Mouse (Mus musculus) CH12.LX (cell line): ENCODE measurements around the gene Pbx1. TPM values are rescaled to one million over a fixed set of nuclear protein-coding genes. Genes with fewer than 3 reads are reported as not detected.

Experiments used
- DNase-seq: peaks from one replicate; pipeline ENCODE4 v3.0.0-alpha.2; 2013; ENCODE audit errors: extremely low read depth
- H3K27ac ChIP-seq: 2 replicates; pipeline ENCODE4 v1.5.1; 2012; ENCODE audit warnings: low read depth, mild to moderate bottlenecking, control low read depth, moderate library complexity; ENCODE audit not compliant: insufficient read depth
- H3K27me3 ChIP-seq: replicated peaks from 2 replicates; pipeline ENCODE3; 2012; ENCODE audit warnings: inconsistent platforms
- H3K36me3 ChIP-seq, 2 experiments: replicated peaks in 1 of 2; 2 replicates each; pipeline versions ENCODE3 to v1.6.1; 2012; ENCODE audit warnings: inconsistent platforms in 1 of 2, low read length in 1 of 2, mild to moderate bottlenecking in 1 of 2, mixed read lengths in 1 of 2, moderate library complexity in 1 of 2; ENCODE audit not compliant: control insufficient read depth in 1 of 2, insufficient read depth in 1 of 2
- H3K4me1 ChIP-seq, 2 experiments: 2 replicates each; pipeline ENCODE4 v1.6.1; 2012; ENCODE audit warnings: inconsistent platforms in 1 of 2, moderate library complexity in 1 of 2; ENCODE audit not compliant: insufficient read depth in 2 of 2, control insufficient read depth in 1 of 2
- H3K4me2 ChIP-seq: 2 replicates; pipeline ENCODE4 v1.6.1; 2012; ENCODE audit warnings: low read depth, mild to moderate bottlenecking, control low read depth; ENCODE audit not compliant: poor library complexity, insufficient read depth, severe bottlenecking
- H3K4me3 ChIP-seq, 3 experiments: fragments of 150-350 bp in 1 of 3; sonication (generic) in 1 of 3; replicated peaks in 1 of 3; 2 replicates each; pipeline versions ENCODE3 to v1.5.1; 2011 to 2012; ENCODE audit warnings: low read depth in 2 of 3, low read length in 2 of 3, mild to moderate bottlenecking in 2 of 3, moderate library complexity in 2 of 3, control low read depth in 1 of 3, improper control_type of control experiment in 1 of 3, inconsistent platforms in 1 of 3, mixed read lengths in 1 of 3; ENCODE audit not compliant: poor library complexity in 1 of 3
- H3K79me2 ChIP-seq: replicated peaks from 2 replicates; pipeline ENCODE4 v1.6.1; 2012; ENCODE audit warnings: mild to moderate bottlenecking, moderate library complexity; ENCODE audit not compliant: control insufficient read depth, poor library complexity, insufficient read depth, severe bottlenecking; ENCODE audit errors: extremely low read depth
- H3K9ac ChIP-seq: 2 replicates; pipeline ENCODE4 v1.6.1; 2012; ENCODE audit warnings: low read depth, mild to moderate bottlenecking, control low read depth, moderate library complexity; ENCODE audit not compliant: insufficient read depth
- H3K9me3 ChIP-seq: replicated peaks from 2 replicates; pipeline ENCODE3; 2012; ENCODE audit warnings: low read length, inconsistent platforms, mixed read lengths
- BHLHE40 ChIP-seq: IDR thresholded peaks from 2 replicates; pipeline ENCODE4 v1.6.1; 2011; ENCODE audit warnings: mild to moderate bottlenecking, low read depth, low read length, improper control_type of control experiment
- CHD1 ChIP-seq: IDR thresholded peaks from 2 replicates; pipeline ENCODE4 v1.6.1; 2012; ENCODE audit warnings: low read depth, low read length, improper control_type of control experiment, inconsistent platforms
- CHD2 ChIP-seq: IDR thresholded peaks from 2 replicates; pipeline ENCODE4 v1.6.1; 2011; ENCODE audit warnings: low read length, improper control_type of control experiment
- CTCF ChIP-seq, 2 experiments: IDR thresholded peaks in 1 of 2; conservative IDR thresholded peaks in 1 of 2; 2 replicates each; pipeline ENCODE4 v1.5.1; 2011 to 2012; ENCODE audit warnings: low read depth in 2 of 2, low read length in 2 of 2, improper control_type of control experiment in 1 of 2, inconsistent platforms in 1 of 2, mild to moderate bottlenecking in 1 of 2, moderate library complexity in 1 of 2
- E2F4 ChIP-seq: IDR thresholded peaks from 2 replicates; pipeline ENCODE4 v1.6.1; 2011; ENCODE audit warnings: low read depth, low read length, improper control_type of control experiment; ENCODE audit not compliant: insufficient replicate concordance
- EP300 ChIP-seq: IDR thresholded peaks from 2 replicates; pipeline ENCODE4 v1.6.1; 2011; ENCODE audit warnings: low read length, improper control_type of control experiment
- GABPA ChIP-seq: IDR thresholded peaks from 2 replicates; pipeline ENCODE4 v1.6.1; 2012; ENCODE audit warnings: low read depth, low read length, improper control_type of control experiment, inconsistent platforms; ENCODE audit not compliant: insufficient replicate concordance
- HCFC1 ChIP-seq: IDR thresholded peaks from 2 replicates; pipeline ENCODE4 v1.6.1; 2012; ENCODE audit warnings: low read depth, mild to moderate bottlenecking, inconsistent platforms, low read length, improper control_type of control experiment
- IRF4 ChIP-seq: IDR thresholded peaks from 2 replicates; pipeline ENCODE4 v1.6.1; 2014; ENCODE audit warnings: low read depth, mild to moderate bottlenecking, inconsistent platforms, low read length, improper control_type of control experiment
- JUND ChIP-seq: conservative IDR thresholded peaks from 2 replicates; pipeline ENCODE4 v1.6.1; 2011; ENCODE audit warnings: low read depth, low read length, improper control_type of control experiment
- MAFK ChIP-seq: IDR thresholded peaks from 2 replicates; pipeline ENCODE4 v1.6.1; 2011; ENCODE audit warnings: low read length, improper control_type of control experiment; ENCODE audit not compliant: insufficient replicate concordance
- MAZ ChIP-seq: IDR thresholded peaks from 2 replicates; pipeline ENCODE4 v1.6.1; 2012; ENCODE audit warnings: low read depth, mild to moderate bottlenecking, inconsistent platforms, low read length, improper control_type of control experiment, moderate library complexity
- MXI1 ChIP-seq: IDR thresholded peaks from 2 replicates; pipeline ENCODE4 v1.6.1; 2011; ENCODE audit warnings: mild to moderate bottlenecking, low read depth, low read length, improper control_type of control experiment
- NRF1 ChIP-seq: IDR thresholded peaks from 2 replicates; pipeline ENCODE4 v1.6.1; 2014; ENCODE audit warnings: low read depth, mild to moderate bottlenecking, inconsistent platforms, low read length, improper control_type of control experiment, moderate library complexity
- POLR2AphosphoS2 ChIP-seq: IDR thresholded peaks from 2 replicates; pipeline ENCODE4 v1.6.1; 2011; ENCODE audit warnings: low read depth, low read length, improper control_type of control experiment
- RCOR1 ChIP-seq: conservative IDR thresholded peaks from 2 replicates; pipeline ENCODE4 v1.6.1; 2012; ENCODE audit warnings: low read depth, mild to moderate bottlenecking, inconsistent platforms, low read length, improper control_type of control experiment
- SIN3A ChIP-seq: IDR thresholded peaks from 2 replicates; pipeline ENCODE4 v1.6.1; 2012; ENCODE audit warnings: low read length, improper control_type of control experiment, inconsistent platforms
- SMC3 ChIP-seq: IDR thresholded peaks from 2 replicates; pipeline ENCODE4 v1.6.1; 2011; ENCODE audit warnings: low read depth, low read length, improper control_type of control experiment
- TCF12 ChIP-seq: IDR thresholded peaks from 2 replicates; pipeline ENCODE4 v1.6.1; 2014; ENCODE audit warnings: low read depth, mild to moderate bottlenecking, inconsistent platforms, low read length, improper control_type of control experiment
- UBTF ChIP-seq: IDR thresholded peaks from 2 replicates; pipeline ENCODE4 v1.6.1; 2012; ENCODE audit warnings: low read depth, mild to moderate bottlenecking, inconsistent platforms, low read length, improper control_type of control experiment, moderate library complexity
- USF1 ChIP-seq: IDR thresholded peaks from 2 replicates; pipeline ENCODE4 v1.6.1; 2014; ENCODE audit warnings: low read depth, mild to moderate bottlenecking, inconsistent platforms, low read length, improper control_type of control experiment
- ZC3H11A ChIP-seq: IDR thresholded peaks from 2 replicates; pipeline ENCODE4 v1.6.1; 2012; ENCODE audit warnings: low read depth, mild to moderate bottlenecking, inconsistent platforms, low read length, improper control_type of control experiment
- ZKSCAN1 ChIP-seq: IDR thresholded peaks from 2 replicates; pipeline ENCODE4 v1.6.1; 2012; ENCODE audit warnings: low read depth, inconsistent platforms, low read length, improper control_type of control experiment, borderline replicate concordance
- ZNF384 ChIP-seq: IDR thresholded peaks from 2 replicates; pipeline ENCODE4 v1.6.1; 2012; ENCODE audit warnings: low read depth, low read length, improper control_type of control experiment, inconsistent platforms
- dilution Hi-C: fragments of 300-500 bp; cut with MboI; formaldehyde crosslinking; loops from 2 replicates; pipeline ENCODE4 v1.14.3; 2020; ENCODE audit warnings: low sequenced_read_pairs; ENCODE audit not compliant: extremely low pct_unique_long_range_greater_than_20kb, extremely low pct_ligation_motif_present
- in situ Hi-C: fragments of 300-500 bp; cut with MboI; formaldehyde crosslinking; loops from 3 replicates; pipeline ENCODE4 v1.14.3; 2019; ENCODE audit warnings: low sequenced_read_pairs, low pct_ligation_motif_present, low pct_unique_long_range_greater_than_20kb, mixed read lengths
- polyA plus RNA-seq: library from polyadenylated mRNA; unstranded; fragments of >175 nt; gene quantifications from 2 replicates; pipeline ENCODE4 v1.2.1, GENCODE M21; 2012; ENCODE audit warnings: low read depth; ENCODE audit not compliant: insufficient read length
- total RNA-seq, 2 experiments: library from RNA; depleted of rRNA; stranded (reverse); fragments of 300-350 nt in 1 of 2; fragments of >200 nt in 1 of 2; gene quantifications; 2 replicates each; pipeline ENCODE4 v1.2.3; 2012 to 2014

Pbx1 gene
- total and polyA plus RNA-seq, 3 experiments: not detected

GRCm38 (mm10) chr1:168299181-168299580, 132.9 kb downstream of the Pbx1 start:
- Histone ChIP-seq H3K4me2 (no peak overlapping the region), H3K36me3 (no peaks in the 10 kb centered on the region), H3K27ac (no peak overlapping the region), H3K79me2 (no peaks in the 10 kb centered on the region), H3K9ac (no peak overlapping the region), H3K9me3 (peaks cover 65% of the 10 kb centered on the region), H3K4me1 (no peaks in the 10 kb centered on the region), H3K27me3 (no peaks in the 10 kb centered on the region), H3K4me3 (no peak overlapping the region)
- DNase-seq: no peak
- TF ChIP-seq E2F4: no peak
- no peak for TF ChIP-seq CHD2
- TF ChIP-seq SMC3: no peak
- TF ChIP-seq TCF12: no peak
- no peak for TF ChIP-seq MXI1
- TF ChIP-seq ZC3H11A: no peak
- TF ChIP-seq EP300: no peak
- TF ChIP-seq CHD1: no peak
- no peak for TF ChIP-seq BHLHE40
- no peak for TF ChIP-seq ZKSCAN1
- no peak for TF ChIP-seq SIN3A
- no peak for TF ChIP-seq MAZ
- no peak for TF ChIP-seq JUND
- TF ChIP-seq UBTF: no peak
- in situ Hi-C loops: no loop called here
- dilution Hi-C loops: no loop called here

- H3K9me3 ChIP-seq: peaks cover 65% of the 10 kb centered on the region
- no peak for DNase-seq
- H3K79me2 ChIP-seq: no peaks in the 10 kb centered on the region
- TF ChIP-seq TCF12: no peak
- TF ChIP-seq ZKSCAN1: no peak
- TF ChIP-seq POLR2AphosphoS2: no peak
- TF ChIP-seq CTCF (conservative IDR thresholded peaks at IDR 0.05 in 1 of 2, IDR thresholded peaks at IDR 0.05 in 1 of 2; ENCODE audit: low read depth in 2 of 2, low read length in 2 of 2): no peak
- no peak for TF ChIP-seq IRF4
- no peak for TF ChIP-seq MAFK
- no peak for TF ChIP-seq SMC3
- no peak for TF ChIP-seq BHLHE40
- no peak for TF ChIP-seq RCOR1
- TF ChIP-seq HCFC1: no peak
- no peak for TF ChIP-seq USF1
- no peak for TF ChIP-seq GABPA
- TF ChIP-seq ZNF384: no peak
- TF ChIP-seq NRF1: no peak
- TF ChIP-seq, all 38 proteins: peak for 0
- Histone ChIP-seq H3K4me2 (no peak overlapping the region), H3K36me3 (no peaks in the 10 kb centered on the region), H3K9ac (no peak overlapping the region), H3K27me3 (no peaks in the 10 kb centered on the region), H3K4me1 (no peaks in the 10 kb centered on the region), H3K27ac (no peak overlapping the region), H3K4me3 (no peak overlapping the region)
- dilution Hi-C loops: no loop called here
- in situ Hi-C loops: no loop called here
Observed at GRCm38 (mm10) chr1:168296290-168296689, 135.8 kb downstream of the Pbx1 start.
